Mouse (Mus musculus): ENCODE results near the gene Ube3b.

The Ube3b gene

DNA sequence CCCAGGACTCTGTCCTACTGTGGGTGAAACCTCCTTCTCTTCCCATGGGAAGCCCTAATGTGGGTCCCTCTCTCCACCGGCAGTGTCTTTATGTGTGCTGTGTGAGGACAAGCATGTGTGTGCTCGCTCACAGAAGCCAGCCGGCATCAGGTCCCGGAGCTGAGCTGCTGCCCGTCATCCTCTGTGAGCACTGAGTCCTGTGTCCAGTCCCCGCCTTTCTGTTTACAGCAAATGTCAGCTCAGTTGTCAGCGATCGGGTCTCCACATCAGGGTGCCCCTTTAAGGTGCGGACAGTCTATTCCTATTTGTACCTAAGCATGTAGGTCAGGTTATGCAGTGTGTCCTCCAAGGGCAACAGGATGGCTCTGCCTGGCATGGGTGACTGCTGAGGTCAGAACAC is 6.8 kb upstream of the Ube3b start:
- DNase-seq (ENCODE audit: low read depth, low spot score): no peak

DNA sequence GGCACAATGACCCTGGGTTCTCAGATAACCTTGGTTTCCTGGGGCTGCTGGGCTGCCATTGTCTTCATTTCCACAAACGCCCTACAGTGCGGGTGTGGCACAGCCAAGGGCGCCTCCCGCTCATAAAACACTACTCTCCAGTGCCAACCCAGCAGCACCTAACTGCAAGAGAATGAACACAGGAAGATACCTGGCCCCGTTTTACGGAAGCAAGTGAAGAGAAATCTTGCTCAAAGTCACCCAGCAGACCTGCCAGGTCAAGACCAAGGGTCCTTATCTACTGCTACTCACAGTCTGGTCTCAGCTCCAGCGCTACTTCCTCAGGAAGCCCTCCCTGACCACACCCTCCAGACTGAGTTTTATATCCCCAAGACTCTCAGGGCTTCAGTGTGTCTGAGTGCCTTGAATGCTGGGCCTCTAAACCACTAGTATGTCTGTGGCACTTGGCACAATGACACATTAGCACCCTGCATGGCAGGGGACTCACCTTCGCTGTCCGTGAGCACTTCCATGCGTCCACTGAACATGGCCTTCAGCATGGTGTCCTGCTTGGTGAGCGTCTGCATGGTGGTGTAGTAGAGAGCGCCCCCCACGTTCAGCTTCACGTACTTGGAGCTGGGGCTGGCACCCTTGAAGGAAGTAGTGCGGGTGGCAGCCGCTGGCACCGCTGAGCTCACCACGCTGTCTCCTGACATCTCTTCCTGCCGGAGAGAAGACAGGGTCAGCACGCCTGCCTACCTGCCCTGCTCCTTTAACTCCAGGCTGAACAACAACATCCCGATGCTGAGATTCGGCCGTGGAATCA is 5.8 kb upstream of the Ube3b start:
- DNase-seq (ENCODE audit: low read depth, low spot score): peak; percentile 23

DNA sequence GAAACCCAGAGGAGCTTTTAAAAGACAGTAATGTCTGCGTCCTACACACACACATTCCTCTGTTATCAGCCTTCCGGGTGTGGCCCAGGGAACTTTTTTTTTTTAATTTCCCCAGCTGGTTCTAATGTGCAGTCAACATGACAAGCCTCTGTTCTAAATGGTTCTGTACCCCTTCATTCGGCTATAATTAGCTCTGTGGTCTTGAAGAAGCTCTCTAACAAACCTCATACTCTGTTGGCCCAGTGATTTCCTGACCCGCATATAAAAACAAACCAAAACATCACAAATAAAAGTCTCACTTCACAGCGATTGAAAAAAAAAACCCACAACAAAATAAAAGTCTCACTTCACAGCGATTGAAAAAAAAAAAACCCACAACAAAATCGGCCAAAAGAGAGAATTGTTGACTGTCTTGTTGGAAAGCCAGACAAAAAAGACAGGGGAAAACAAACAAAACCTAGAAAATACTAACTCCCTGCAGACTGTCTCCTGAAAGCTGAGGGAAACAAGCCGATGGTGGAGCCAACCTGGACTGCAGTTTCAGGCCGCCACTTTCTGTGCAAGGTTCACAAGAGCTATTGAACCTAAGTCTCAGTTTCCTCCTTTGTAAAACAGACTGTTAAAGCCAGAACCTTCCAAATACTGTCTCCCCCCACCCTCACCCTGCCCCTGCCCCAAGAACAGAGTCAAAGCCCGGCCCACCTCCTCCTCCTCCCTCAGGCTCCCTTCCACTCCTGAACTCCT is 2.1 kb upstream of the Ube3b start:
- DNase-seq (ENCODE audit: low read depth, low spot score): peak; percentile 71

DNA sequence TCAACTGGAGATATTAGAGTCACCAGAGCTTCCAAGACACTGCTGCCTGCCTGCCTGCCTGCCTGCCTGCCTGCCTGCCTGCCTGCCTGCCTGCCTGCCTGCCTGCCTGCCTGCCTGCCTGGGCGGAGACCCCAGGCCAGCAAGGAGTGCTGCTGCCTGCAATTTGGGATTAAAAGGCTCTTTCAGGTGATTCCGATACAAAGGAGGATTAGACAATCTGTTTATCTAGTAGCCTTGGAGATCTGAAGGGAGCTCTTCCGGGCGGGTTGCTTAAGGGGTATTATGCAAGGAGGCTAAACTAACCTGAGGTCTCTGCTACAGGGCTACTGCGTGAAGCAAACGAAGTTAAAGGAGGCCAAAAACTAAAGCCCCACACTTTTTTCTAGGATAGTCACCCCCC is 1.5 kb upstream of the Ube3b start:
- DNase-seq (ENCODE audit: low read depth, low spot score): peak; percentile 20

DNA sequence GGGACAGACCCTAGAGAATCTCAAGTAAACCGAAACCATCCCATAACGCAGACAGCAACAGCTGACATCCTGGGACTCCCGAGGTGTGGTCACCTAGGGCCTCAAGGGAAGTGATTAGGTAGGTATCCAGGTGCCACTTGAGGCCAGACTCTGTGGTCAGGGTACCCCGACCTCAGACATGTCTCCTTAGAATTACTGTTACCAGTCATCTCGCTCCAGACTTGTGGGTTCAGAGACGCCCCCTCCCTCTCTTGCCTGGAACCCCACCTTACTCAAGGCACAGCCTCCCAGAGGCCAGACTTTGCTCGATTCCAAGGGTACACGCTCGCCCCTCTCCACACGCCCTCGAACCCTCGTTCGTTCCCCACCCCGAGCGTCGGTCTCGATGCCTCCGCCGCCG is 644 bp upstream of the Ube3b start:
- peak; percentile 49 for DNase-seq (ENCODE audit: low read depth, low spot score)

DNA sequence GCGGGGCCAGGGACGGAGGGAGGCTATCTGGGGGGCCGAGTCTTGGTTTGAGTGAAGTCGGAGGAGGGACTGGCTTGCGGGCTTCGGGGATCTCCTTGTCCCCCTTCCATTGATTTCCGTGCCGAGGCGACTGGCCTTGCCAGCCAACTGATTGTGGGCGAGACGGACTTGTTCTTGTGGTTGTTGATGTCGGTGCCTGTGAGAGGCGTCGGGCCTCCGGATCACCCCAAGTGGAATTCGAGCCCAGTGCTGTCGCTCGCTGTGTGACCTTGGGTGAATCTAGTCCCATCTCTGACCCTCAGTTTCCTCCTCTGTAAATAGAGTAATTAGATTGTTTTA is 575 bp downstream of the Ube3b start:
- peak; percentile 57 for DNase-seq (ENCODE audit: low read depth, low spot score)

DNA sequence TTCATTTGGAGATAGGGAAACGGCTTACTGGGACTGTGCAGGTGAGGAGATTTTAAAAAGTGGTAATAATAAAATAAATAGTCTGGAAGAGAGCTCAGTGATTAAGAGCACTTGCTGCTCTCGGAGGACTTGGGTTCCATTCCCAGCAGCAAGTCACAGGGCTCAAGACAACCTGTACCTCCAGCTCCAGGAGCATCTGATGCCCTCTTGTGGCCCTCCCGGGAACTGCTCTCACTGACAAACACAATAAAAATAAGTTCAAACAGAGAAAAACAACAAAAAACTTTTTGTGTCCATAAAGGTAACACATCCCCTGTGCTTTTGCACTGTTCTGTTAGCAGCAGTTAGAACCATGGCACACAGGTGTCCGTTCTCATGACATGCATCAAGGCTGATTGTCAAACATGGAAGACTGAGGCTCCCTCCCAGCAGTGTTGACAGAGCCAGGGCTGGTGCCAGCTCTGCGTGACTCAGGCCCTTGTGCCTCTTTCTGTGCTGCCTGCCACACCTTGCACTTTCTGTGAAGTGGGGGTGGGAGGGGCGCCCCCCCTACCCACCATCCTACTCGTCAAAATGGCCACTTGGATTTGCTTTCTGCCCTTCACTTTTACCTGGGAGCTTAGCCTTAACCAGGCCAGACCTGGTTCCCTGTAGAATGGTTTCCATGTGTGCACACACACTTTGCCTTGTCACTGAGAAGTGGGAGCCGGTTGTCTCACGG is 2.9 kb downstream of the Ube3b start:
- DNase-seq (ENCODE audit: low read depth, low spot score): peak; percentile 81

DNA sequence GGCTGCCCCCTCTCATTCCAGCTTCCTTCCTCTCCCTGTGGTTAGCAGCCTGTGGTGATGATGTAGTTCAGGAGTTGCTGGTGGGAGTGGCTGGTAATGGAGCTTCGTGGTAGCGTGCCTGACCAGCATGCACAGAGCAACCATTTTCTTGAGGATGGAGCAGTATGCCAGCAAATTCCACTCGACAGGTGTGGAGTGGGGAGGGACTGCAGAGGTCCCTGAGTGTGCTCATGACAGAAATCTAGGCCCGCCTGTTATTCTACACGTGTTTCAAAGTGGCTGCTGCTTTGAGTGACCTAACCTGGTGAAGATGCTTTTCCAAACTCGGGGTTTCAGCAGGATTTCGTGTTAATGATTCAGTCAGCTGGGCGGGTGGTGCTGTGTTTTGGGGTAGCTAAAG is 4.0 kb downstream of the Ube3b start:
- no peak for DNase-seq (ENCODE audit: low read depth, low spot score)

DNA sequence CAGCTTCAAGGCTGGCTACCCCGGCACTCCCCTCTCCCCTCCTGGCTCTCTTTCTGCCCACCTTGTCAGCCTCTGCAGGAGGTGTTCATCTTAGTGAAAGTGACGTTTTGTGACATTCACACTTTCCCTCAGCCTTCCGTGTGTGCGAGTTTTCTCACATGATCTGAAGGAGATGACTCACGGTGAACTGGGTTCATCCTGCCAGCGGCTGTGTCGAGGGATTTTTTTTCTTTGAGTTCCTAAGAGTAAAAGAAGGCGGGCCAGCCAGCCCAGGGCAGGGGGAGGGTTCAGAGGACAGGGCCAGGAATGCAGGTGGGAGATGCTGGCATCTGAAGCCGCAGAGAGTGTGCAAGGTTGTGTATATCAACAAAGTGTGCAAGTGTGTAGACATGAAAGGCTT is 12.8 kb downstream of the Ube3b start:
- DNase-seq (ENCODE audit: low read depth, low spot score): no peak

DNA sequence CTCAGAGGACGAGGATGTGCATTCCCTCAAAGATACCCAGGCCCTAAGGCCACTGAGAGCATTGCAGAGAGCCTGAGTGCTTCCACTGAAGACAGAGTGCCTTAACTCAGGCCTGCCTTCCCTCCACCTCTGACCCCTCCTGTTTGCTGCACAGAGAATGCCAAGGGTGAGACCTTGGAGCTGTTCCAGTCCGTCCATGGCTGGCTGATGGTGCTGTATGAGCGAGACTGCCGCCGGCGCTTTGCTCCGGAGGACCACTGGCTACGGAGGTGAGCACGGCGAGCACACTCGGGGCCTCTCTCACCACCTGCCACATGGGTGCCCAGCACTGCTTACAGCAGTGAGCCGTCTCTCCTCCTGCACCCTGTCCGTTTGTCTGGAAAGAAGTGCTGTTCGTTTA is 26.2 kb downstream of the Ube3b start:
- no peak for DNase-seq (ENCODE audit: low read depth, low spot score)

DNA sequence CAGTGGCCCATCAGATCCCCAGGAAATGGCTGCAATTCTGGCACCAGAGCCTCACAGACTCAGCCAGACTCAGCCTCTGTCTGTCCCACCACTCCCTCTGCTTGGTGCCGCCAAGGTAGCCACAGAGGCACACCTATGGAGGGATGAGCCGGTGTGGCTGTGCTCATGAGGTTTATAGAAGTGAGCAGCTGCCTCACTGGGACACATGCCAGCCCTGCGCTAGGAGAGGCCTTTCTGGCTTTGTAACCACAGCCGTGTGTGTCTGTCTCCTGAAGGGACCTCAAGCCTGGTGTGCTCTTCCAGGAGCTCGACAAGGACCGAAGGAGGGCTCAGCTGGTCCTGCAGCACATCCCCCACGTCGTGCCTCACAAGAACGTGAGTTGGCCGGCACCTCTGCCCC is 26.9 kb downstream of the Ube3b start:
- no peak for DNase-seq (ENCODE audit: low read depth, low spot score)

DNA sequence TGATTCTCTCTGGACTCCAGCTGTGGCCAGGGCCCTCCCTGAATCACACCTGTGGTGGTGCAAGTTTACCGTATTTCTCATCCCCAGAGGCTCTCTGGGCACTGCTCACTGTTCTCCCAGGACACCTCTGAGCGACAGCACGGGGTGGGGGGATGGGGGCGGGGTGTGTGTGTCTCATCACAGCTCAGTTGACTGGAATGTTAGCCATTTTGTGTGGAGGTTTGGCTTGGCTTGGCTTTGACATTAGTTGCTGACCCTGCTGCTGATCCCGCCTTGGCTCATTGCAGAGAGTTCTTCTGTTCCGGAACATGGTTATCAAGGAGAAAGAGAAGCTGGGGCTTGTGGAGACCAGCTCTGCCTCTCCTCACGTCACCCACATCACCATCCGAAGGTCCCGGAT is 27.4 kb downstream of the Ube3b start:
- no peak for DNase-seq (ENCODE audit: low read depth, low spot score)

DNA sequence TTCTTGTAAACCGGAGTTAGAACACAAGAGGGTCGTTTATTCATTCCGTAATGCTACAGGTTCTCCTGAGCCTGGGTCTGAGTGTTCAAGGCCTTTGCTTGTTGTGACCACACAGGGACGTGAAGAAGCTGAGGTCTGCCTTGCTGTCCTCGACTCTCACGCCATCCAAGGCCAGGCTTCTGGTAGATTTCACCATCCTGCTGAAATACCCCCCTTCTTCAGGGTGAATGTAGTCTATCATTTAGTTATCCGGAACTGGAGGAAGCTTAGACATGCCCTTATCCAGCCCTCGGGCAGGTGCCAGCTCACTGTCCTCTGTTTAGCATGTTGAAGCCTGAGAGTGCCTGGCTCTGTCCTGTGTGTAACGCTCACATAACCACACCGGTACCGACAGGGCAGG is 28.4 kb downstream of the Ube3b start:
- DNase-seq (ENCODE audit: low read depth, low spot score): no peak

DNA sequence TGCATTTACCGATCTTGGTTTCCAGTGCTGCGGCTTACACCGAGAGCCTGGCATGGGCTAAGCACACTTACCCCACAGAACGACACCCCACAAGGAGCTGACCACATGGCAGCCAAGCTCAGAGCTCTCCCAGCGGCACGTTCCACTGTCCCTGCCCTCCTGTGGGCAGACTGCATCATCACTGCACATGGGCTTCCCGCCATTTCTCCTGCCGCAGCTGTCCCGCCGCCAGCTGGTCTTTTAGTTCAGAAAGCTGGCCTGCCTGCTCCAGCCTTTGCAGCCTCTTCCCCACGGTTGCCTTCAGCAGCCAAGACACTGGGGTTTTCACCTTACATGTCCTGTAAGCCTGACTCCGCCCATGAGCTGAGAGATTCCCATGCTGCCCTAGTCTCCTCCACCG is 30.0 kb downstream of the Ube3b start:
- no peak for DNase-seq (ENCODE audit: low read depth, low spot score)

DNA sequence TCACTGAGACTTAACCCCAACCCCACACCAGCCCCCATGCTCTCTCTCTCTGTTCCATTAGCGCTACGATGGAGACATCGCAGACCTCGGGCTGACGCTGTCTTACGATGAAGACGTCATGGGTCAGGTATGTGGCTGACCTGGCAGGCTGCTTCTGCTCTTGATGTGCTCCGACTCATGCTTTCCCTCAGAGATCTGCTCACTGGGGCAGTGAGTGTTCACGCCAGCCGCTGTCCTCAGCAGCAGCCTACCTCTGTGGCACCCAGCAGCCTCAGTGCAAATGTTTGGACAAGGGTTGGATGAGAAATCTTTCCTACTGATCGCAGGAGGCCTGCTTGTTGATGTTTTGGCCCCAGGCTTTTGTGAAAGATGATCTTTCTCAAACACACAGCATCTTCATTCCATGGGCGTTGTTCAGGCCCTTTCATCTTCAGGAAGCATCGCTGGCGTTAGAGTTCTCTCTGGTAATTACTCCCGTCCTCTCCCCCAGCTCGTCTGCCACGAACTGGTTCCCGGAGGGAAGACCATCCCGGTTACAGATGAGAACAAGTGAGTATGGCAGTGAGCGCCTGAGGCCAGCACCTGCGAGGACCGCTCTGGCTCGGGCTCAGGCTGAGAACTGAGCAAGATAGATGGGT is 32.1 kb downstream of the Ube3b start:
- DNase-seq (ENCODE audit: low read depth, low spot score): no peak

DNA sequence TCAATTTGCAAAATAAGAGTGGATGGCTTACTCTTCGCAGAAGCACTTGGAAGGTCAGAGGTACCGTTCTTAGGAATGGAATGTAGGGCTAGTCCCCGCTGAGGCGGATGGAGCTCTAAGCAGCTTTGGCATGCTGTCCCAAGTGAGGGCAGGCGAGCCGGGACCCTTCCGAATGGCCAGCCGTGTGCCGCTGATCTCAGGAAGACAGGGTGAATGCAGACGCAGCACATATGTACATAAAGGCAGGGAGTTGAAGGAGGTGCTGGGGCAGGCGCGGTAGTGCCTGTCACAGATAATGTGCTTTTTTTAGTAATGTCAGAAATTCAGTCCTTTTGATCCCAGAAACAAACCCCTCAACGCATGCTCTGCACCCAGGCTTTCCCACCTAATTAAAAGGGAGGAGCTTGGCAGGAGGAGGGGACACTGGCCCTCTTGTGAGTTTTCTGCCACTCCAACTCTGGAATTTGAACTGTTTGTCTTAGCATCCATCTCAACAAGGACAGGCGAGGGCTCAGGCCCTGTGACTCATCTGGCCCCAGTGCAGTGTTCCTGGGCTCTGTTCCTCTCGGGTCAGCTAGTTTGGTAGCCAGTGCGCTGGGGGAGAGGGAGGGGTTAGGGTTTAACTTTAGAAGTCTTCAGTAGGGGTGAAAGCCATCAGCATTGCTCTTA is 32.8 kb downstream of the Ube3b start:
- DNase-seq (ENCODE audit: low read depth, low spot score): no peak

DNA sequence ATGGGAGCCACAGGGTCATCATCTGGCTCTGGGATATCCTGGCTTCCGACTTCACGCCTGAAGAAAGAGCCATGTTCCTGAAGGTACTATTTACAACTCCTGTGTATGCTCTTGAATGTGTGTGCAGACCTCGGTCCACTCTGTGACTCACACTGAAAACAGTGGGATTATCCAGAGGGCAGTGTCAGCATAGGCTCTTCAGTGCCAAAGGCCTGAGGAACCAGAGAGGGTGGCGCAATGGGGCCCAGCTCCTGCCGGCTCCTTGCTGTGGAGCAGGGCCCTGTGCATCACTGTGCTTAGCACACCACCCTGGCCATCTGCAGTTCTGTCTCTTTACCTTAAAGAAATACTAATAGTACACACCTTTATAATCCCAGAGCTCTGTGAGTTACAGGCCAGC is 35.2 kb downstream of the Ube3b start:
- no peak for DNase-seq (ENCODE audit: low read depth, low spot score)

DNA sequence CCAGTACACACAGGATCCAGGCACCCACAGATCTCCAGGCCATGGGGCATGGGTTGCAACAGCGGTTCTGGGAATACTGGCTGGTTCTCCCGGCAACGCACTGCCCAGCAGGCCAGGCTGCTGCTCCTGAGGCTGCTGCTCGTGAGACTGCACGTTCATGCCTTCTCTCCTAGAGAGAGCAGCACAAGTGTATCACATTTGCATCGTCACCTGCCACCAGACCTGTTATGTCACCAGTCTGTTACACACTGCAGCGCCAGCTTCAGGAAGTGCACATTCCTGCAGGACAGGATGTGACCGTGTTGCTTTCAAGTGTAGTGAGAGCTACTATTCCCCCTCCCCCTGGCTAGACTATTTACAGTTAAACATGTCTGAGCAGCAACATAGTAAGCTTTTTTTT is 36.4 kb downstream of the Ube3b start:
- DNase-seq (ENCODE audit: low read depth, low spot score): no peak

DNA sequence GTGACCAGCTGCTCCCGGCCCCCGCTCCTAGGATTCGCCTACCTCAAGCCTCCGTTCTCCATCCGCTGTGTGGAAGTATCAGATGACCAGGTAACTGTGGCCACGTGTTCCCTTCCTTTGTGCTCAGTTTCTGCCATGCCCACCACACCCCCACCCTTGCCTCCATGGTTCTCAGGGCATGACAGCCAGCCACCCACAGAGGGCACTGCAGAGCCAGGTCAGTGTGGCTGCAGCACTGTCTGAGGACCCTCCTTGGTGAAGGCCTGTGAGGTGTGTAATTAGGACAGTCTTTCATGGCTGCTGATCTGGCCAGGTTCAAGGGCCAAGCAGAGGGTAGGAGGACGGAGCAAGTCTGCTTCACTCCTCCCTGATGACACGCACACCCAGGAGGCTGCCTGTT is 38.1 kb downstream of the Ube3b start:
- peak; percentile 12 for DNase-seq (ENCODE audit: low read depth, low spot score)

DNA sequence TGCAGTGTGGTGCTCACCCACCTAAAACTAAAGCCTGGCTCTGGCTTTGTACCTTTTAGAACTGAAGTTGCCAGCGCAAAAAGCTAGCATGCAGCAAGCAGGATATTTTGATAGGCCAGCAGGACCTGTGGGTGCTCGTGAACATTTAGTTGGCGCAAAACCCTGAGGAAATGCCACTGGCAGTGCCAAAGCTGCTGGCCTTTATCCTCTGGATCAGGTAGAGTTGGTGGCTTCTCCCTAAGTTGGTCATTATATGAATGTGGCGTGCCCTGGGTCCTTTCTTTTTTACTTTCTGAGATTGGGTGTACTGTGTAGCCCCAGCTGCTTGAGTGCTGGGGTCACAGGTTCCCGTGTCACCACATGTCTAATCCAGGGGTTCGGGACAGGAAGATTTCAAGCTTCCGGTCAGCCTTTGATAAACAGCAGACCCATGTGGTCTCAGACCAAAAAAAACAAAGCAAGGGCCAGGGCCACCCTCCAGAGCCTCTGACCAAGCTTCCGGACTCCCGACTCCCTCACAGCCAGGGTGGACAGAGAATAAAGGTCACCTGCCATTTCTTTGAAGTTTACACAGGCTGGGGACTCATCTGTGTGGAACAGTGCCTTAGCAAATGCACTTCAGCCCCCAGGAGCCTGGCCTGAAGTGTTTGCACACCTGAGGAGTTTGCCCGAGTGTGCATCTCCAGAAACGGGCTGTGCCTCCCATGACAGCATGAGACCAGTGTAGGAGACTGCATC is 41.3 kb downstream of the Ube3b start:
- DNase-seq (ENCODE audit: low read depth, low spot score): no peak

DNA sequence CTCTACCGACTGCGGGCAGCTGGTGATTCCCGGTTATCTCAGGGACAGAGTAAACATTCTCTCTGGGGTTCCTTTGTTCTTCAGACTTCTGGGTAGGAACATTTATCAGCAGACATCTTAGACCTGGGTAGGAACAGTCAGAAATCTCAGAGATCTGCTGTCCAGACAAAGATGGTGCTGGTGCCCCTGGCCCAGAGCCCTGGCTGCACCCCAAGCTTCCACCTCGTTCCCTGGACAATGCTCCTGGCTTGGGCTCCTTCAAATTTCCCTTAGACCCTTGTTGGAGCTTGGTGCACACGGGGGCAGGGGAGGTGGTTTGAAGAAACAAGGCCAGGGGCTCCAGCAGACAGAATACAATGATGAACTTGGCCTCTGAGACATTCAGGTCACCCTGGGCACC is 42.2 kb downstream of the Ube3b start:
- DNase-seq (ENCODE audit: low read depth, low spot score): no peak
